ENCODE assay signal across 35 mouse cellular contexts in genomic region chrX:164410562-164410961, GRCm38 (mm10). TPM values are rescaled to one million over a fixed set of nuclear protein-coding genes. Genes with fewer than 3 reads are reported as not detected.
"Had no signal": no experiment of that assay in that cellular context is flagged by ENCODE, and none has a peak within 500 bp of the region (broad histone marks: within the 10 kb centered on the region; RNA-seq: fewer than 3 reads in every experiment).

No protein-coding gene starts in this region.

- H3K36me3 ChIP-seq: heart, embryonic 10.5 days; heart, embryonic 12.5 days; heart, embryonic 13.5 days; heart, embryonic 15.5 days; hindbrain, embryonic 10.5 days; hindbrain, embryonic 12.5 days; hindbrain, embryonic 13.5 days; hindbrain, embryonic 15.5 days; kidney, embryonic 15.5 days had no signal

- H3K9ac ChIP-seq: heart, embryonic 12.5 days; heart, embryonic 13.5 days; heart, embryonic 15.5 days; hindbrain, embryonic 12.5 days; hindbrain, embryonic 13.5 days; hindbrain, embryonic 14.5 days; hindbrain, embryonic 15.5 days; kidney, embryonic 15.5 days had no signal

- H3K27me3 ChIP-seq: heart, embryonic 12.5 days; heart, embryonic 15.5 days; hindbrain, embryonic 15.5 days had no signal

- DNase-seq: heart, postnatal 10 days; heart, postnatal 14 days; heart, postnatal 36 days; heart, postnatal 4 days; kidney, adult 11 months; kidney, adult 18-20 months; kidney, adult 2 months; kidney, adult 8-10 months; kidney, adult 9 months; kidney, postnatal 10 days; kidney, postnatal 14 days; kidney, postnatal 25 days; kidney, postnatal 36 days; kidney, postnatal 4 days; layer of hippocampus, adult 9-11 months; layer of hippocampus, postnatal 36 days had no signal

- H3K9me3 ChIP-seq: heart, embryonic 10.5 days; heart, embryonic 12.5 days; heart, embryonic 13.5 days; heart, embryonic 15.5 days; hindbrain, embryonic 10.5 days; hindbrain, embryonic 12.5 days; hindbrain, embryonic 13.5 days; hindbrain, embryonic 15.5 days; kidney, embryonic 15.5 days had no signal

- H3K4me2 ChIP-seq: heart, embryonic 11.5 days; heart, embryonic 12.5 days; heart, embryonic 13.5 days; heart, embryonic 15.5 days; hindbrain, embryonic 12.5 days; hindbrain, embryonic 13.5 days; hindbrain, embryonic 14.5 days; hindbrain, embryonic 15.5 days; kidney, embryonic 15.5 days had no signal

- H3K4me1 ChIP-seq: heart, embryonic 10.5 days; heart, embryonic 12.5 days; heart, embryonic 13.5 days; heart, embryonic 15.5 days; hindbrain, embryonic 10.5 days; hindbrain, embryonic 12.5 days; hindbrain, embryonic 13.5 days; hindbrain, embryonic 15.5 days; kidney, embryonic 15.5 days had no signal

- H3K4me3 ChIP-seq: heart, embryonic 10.5 days; heart, embryonic 12.5 days; heart, embryonic 13.5 days; heart, embryonic 15.5 days; hindbrain, embryonic 10.5 days; hindbrain, embryonic 12.5 days; hindbrain, embryonic 13.5 days; hindbrain, embryonic 15.5 days; kidney, embryonic 15.5 days; layer of hippocampus, adult 2 months; left cerebral cortex, adult 2 months had no signal

- ATAC-seq: hindbrain, embryonic 16.5 days; hindbrain, postnatal 0 days; inflammation-experienced regulatory T-cells, adult 6 months had no signal

- H3K27ac ChIP-seq: heart, embryonic 10.5 days; heart, embryonic 13.5 days; heart, embryonic 15.5 days; hindbrain, embryonic 10.5 days; hindbrain, embryonic 12.5 days; hindbrain, embryonic 13.5 days; hindbrain, embryonic 14.5 days; hindbrain, embryonic 15.5 days; hindbrain, postnatal 0 days; kidney, embryonic 15.5 days; kidney, postnatal 0 days; layer of hippocampus, adult 2 months; left cerebral cortex, adult 2 months had no signal

RNA-seq across cellular contexts. Expression of gene Asb11, which starts 26.2 kb away (rescaled TPM):
- polyA plus RNA-seq: hindbrain, embryonic 10.5 days; hindbrain, embryonic 11.5 days; hindbrain, embryonic 12.5 days; hindbrain, embryonic 13.5 days; hindbrain, embryonic 14.5 days; hindbrain, embryonic 15.5 days; hindbrain, embryonic 16.5 days; hindbrain, postnatal 0 days; inflammation-experienced regulatory T-cells, adult 6 months; kidney, embryonic 14.5 days; kidney, embryonic 15.5 days had no signal

RNA-seq across cellular contexts. Expression of gene Vegfd, which starts 37.4 kb away (rescaled TPM):
- polyA plus RNA-seq: inflammation-experienced regulatory T-cells, adult 6 months had no signal
